Mouse (Mus musculus): ENCODE data around the gene Zfp704. TPM values are rescaled to one million over a fixed set of nuclear protein-coding genes. Genes with fewer than 3 reads are reported as not detected.

The Zfp704 gene
- polyA plus RNA-seq, 1 experiment, result 9.7 TPM

GRCm38 (mm10) chr3:9515527-9515926 is 94.4 kb downstream of the Zfp704 start:
- no peak for DNase-seq
- Histone ChIP-seq H3K4me3 (replicated peaks; ENCODE audit: extremely low read depth, low read depth, low read length) (no peak overlapping the region), H3K4me1 (ENCODE audit: control insufficient read depth, insufficient read depth, low read length) (peaks cover 12% of the 10 kb centered on the region)
- TF ChIP-seq POLR2A (IDR thresholded peaks at IDR 0.05; ENCODE audit: borderline replicate concordance, extremely low read depth, low read depth, low read length) (no peak), CTCF (IDR thresholded peaks at IDR 0.05; ENCODE audit: insufficient read depth, low read length) (no peak)
- WGBS, result 47% methylated on average over 8 of the region's 8 CpGs

GRCm38 (mm10) chr3:9513703-9514110 is 96.2 kb downstream of the Zfp704 start:
- no peak overlapping the region for H3K4me3 ChIP-seq (replicated peaks; ENCODE audit: extremely low read depth, low read depth, low read length)
- H3K4me1 ChIP-seq (ENCODE audit: control insufficient read depth, insufficient read depth, low read length), result peaks cover 5% of the 10 kb centered on the region
- no peak for TF ChIP-seq POLR2A (IDR thresholded peaks at IDR 0.05; ENCODE audit: borderline replicate concordance, extremely low read depth, low read depth, low read length)
- TF ChIP-seq CTCF (IDR thresholded peaks at IDR 0.05; ENCODE audit: insufficient read depth, low read length), result no peak
- DNase-seq, result no peak
- 43% methylated on average over 7 of the region's 7 CpGs for WGBS

DNA sequence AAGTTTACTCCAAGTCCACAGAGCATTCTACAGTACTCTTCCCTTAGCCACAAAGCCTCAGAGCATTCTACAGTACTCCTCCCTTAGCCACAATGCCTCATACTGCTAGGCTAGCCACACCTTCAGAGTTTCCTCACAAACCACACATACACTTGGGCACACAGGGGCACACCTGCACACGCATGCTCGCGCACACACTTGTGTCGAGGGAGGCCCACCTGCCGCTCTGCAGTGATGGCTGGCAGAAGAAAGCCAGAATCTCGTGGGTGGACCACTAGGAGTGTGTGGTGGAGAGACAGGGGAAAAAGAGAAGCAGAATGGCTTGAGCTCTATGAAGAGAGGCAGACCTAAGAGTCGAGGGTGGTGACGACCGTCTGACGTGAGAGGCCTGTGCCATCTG is 97.7 kb downstream of the Zfp704 start:
- DNase-seq, result no peak
- H3K4me3 ChIP-seq (replicated peaks; ENCODE audit: extremely low read depth, low read depth, low read length), result no peak overlapping the region
- H3K4me1 ChIP-seq (ENCODE audit: control insufficient read depth, insufficient read depth, low read length), result peaks cover 3% of the 10 kb centered on the region; the same call in 1 of the 2 replicates
- 90% methylated on average over 10 of the region's 10 CpGs for WGBS
- TF ChIP-seq POLR2A (IDR thresholded peaks at IDR 0.05; ENCODE audit: borderline replicate concordance, extremely low read depth, low read depth, low read length) (no peak), CTCF (IDR thresholded peaks at IDR 0.05; ENCODE audit: insufficient read depth, low read length) (no peak)

DNA sequence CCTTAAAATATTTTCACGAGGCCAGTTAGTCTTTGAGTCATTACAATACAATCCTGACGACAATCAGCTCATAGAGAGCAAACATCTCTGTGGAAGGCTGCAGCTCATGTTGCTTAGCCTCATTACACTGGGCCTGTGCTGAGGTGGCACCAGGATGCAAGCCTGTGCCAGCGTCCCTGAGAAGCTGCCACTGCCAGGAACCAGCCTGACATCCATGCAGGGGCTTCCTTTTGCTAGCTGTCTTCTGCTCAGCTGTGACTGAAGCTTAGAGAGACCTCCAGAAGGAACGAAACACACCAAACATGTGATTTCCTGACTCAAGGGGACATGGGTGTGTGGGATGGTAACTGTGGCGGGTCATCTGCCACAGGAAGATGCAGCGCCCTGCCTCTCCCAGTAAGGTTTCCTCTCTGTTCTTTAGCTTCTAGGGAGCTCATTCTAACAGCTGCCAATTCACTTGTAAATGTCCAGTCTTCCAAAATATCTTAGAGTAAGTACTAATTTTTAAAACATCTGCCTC is 104.1 kb downstream of the Zfp704 start:
- 35% methylated on average over 6 of the region's 6 CpGs for WGBS
- no peak for TF ChIP-seq CTCF (IDR thresholded peaks at IDR 0.05; ENCODE audit: insufficient read depth, low read length)
- TF ChIP-seq POLR2A (IDR thresholded peaks at IDR 0.05; ENCODE audit: borderline replicate concordance, extremely low read depth, low read depth, low read length), result no peak
- DNase-seq, result no peak
- H3K4me1 ChIP-seq (ENCODE audit: control insufficient read depth, insufficient read depth, low read length), result peaks cover 4% of the 10 kb centered on the region
- no peak overlapping the region for H3K4me3 ChIP-seq (replicated peaks; ENCODE audit: extremely low read depth, low read depth, low read length)

DNA sequence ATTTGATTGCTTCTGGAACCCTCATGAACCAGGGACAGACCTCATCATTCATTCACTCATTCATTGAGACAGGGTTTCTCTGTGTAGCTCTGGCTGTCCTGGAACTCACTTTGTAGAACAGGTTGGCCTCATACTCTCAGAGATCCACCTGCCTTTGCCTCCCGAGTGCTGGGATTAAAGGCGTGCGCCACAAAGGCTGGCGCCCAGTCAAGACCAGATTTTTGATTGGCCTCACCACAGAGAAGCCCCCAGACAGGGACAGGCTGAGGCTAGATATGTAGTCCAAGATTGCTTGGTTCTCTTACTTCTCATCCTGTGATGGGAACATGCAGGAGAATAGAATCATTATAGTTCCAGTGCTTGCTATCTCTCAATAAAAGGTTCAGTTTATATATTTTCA is 105.5 kb downstream of the Zfp704 start:
- H3K4me1 ChIP-seq (ENCODE audit: control insufficient read depth, insufficient read depth, low read length), result peaks cover 13% of the 10 kb centered on the region
- no peak for TF ChIP-seq CTCF (IDR thresholded peaks at IDR 0.05; ENCODE audit: insufficient read depth, low read length)
- no peak for TF ChIP-seq POLR2A (IDR thresholded peaks at IDR 0.05; ENCODE audit: borderline replicate concordance, extremely low read depth, low read depth, low read length)
- H3K4me3 ChIP-seq (replicated peaks; ENCODE audit: extremely low read depth, low read depth, low read length), result no peak overlapping the region
- 91% methylated on average over 4 of the region's 4 CpGs for WGBS
- DNase-seq, result no peak

- Histone ChIP-seq H3K4me3 (replicated peaks; ENCODE audit: extremely low read depth, low read depth, low read length) (no peak overlapping the region), H3K4me1 (ENCODE audit: control insufficient read depth, insufficient read depth, low read length) (peaks cover 15% of the 10 kb centered on the region)
- 9% methylated on average over 6 of the region's 6 CpGs for WGBS
- peak; percentile 85 for DNase-seq
- TF ChIP-seq POLR2A (IDR thresholded peaks at IDR 0.05; ENCODE audit: borderline replicate concordance, extremely low read depth, low read depth, low read length) (no peak), CTCF (IDR thresholded peaks at IDR 0.05; ENCODE audit: insufficient read depth, low read length) (no peak)
Measured at GRCm38 (mm10) chr3:9500725-9501124, 109.2 kb downstream of the Zfp704 start.

DNA sequence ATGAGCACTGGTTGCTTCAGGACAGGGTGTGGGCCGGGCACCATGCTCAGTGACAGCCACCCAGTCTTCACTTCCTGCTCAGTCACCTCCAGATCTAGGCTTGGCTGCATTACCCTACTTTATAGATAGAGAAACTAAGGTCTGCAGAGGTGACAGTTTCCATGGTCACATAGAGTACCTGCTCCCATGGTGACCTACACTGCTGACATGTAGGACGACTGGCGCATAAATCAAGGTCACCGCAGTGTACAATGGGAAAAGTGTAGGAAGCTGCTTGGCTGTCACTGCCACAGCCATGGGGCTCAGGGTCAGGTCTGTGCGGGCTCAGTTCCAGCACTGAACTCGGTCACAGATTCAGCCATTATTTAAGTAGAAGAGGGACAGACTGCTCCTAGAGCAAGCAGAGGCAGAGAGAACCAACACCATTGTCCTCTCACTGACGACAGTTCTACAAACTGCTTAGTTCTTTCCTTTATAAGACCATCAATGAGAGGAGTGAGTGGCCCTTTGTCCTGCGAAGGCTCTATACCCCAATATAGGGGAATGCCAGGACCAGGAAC is 109.8 kb downstream of the Zfp704 start:
- TF ChIP-seq POLR2A (IDR thresholded peaks at IDR 0.05; ENCODE audit: borderline replicate concordance, extremely low read depth, low read depth, low read length) (no peak), CTCF (IDR thresholded peaks at IDR 0.05; ENCODE audit: insufficient read depth, low read length) (no peak)
- peaks cover 15% of the 10 kb centered on the region for H3K4me1 ChIP-seq (ENCODE audit: control insufficient read depth, insufficient read depth, low read length)
- no peak for DNase-seq
- WGBS, result 34% methylated on average over 8 of the region's 8 CpGs
- H3K4me3 ChIP-seq (replicated peaks; ENCODE audit: extremely low read depth, low read depth, low read length), result no peak overlapping the region

DNA sequence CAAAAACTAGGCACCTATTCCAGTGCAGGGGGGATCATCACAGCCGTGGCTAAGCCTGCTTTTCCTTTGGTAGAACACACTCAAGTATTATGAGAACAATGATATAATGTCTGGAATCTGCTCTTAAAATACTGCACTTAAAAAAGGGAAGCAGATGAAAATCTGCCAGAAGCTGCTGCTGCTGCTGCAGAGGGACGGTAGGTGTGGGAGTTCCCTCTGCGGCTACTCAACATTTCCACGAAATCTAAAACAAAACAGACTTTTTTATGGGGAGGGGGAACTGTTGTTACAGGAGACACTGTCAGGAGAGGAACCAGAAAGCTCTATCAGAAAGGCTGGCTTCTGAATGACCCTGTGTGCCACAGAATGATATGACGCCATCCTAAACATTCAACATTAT is 110.4 kb downstream of the Zfp704 start:
- no peak for DNase-seq
- no peak overlapping the region for H3K4me3 ChIP-seq (replicated peaks; ENCODE audit: extremely low read depth, low read depth, low read length)
- peaks cover 15% of the 10 kb centered on the region for H3K4me1 ChIP-seq (ENCODE audit: control insufficient read depth, insufficient read depth, low read length)
- WGBS, result 38% methylated on average over 5 of the region's 5 CpGs
- no peak for TF ChIP-seq CTCF (IDR thresholded peaks at IDR 0.05; ENCODE audit: insufficient read depth, low read length)
- no peak for TF ChIP-seq POLR2A (IDR thresholded peaks at IDR 0.05; ENCODE audit: borderline replicate concordance, extremely low read depth, low read depth, low read length)

DNA sequence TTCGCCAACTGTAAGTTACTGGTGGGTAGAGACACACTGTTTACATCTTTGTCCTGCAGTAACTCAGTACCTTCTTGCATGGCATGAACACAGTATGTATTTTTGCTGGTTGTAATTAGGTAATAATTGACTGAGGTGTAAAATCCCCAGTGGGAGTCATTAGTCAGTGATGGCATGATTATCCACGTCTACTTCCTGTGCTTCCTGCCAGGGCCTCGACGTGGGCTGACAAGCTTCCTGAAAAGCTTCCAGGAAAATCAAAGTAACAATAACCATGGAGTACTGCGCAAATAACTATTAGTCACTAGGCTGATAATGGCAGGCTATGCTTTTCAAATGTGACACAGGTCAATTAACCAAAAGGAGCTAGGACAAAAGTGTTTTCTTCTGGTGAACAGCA is 112.6 kb downstream of the Zfp704 start:
- WGBS, result 33% methylated on average over 5 of the region's 5 CpGs
- Histone ChIP-seq H3K4me3 (replicated peaks; ENCODE audit: extremely low read depth, low read depth, low read length) (no peak overlapping the region), H3K4me1 (ENCODE audit: control insufficient read depth, insufficient read depth, low read length) (peaks cover 15% of the 10 kb centered on the region)
- TF ChIP-seq POLR2A (IDR thresholded peaks at IDR 0.05; ENCODE audit: borderline replicate concordance, extremely low read depth, low read depth, low read length) (no peak), CTCF (IDR thresholded peaks at IDR 0.05; ENCODE audit: insufficient read depth, low read length) (no peak)
- DNase-seq, result no peak

- H3K4me3 ChIP-seq (replicated peaks; ENCODE audit: extremely low read depth, low read depth, low read length), result no peak overlapping the region
- TF ChIP-seq POLR2A (IDR thresholded peaks at IDR 0.05; ENCODE audit: borderline replicate concordance, extremely low read depth, low read depth, low read length) (no peak), CTCF (IDR thresholded peaks at IDR 0.05; ENCODE audit: insufficient read depth, low read length) (no peak)
- WGBS, result 90% methylated on average over 4 of the region's 4 CpGs
Measured at GRCm38 (mm10) chr3:9491766-9492283, 118.1 kb downstream of the Zfp704 start.

More at GRCm38 (mm10) chr3:9491766-9492283, 118.1 kb downstream of the Zfp704 start:
- DNase-seq, result no peak
- no peaks in the 10 kb centered on the region; the same call in 1 of the 2 replicates for H3K4me1 ChIP-seq (ENCODE audit: control insufficient read depth, insufficient read depth, low read length)
